Mouse (Mus musculus): ENCODE results near the gene Gm10061.
"Not testable (repeated sequence)": the region's sequence is repeated elsewhere in the genome, so short reads cannot be mapped to it uniquely, and the experiment has no call there.

Gene Gm10061

GRCm38 (mm10) chr16:89150786-89151185 lies at the start of gene Gm10061:
Gene Gm10061 (plus strand): TSS chr16:89151086.
- DNase-seq, result no peak

- DNase-seq, result no peak
Observed at GRCm38 (mm10) chr16:89140551-89140950, 10.3 kb upstream of the Gm10061 start, which contains the start of gene Gm6358. Gene Gm6358 (plus strand): TSS chr16:89140851.

- DNase-seq, result no peak
Observed at GRCm38 (mm10) chr16:89157652-89158051, 6.8 kb downstream of the Gm10061 start, which contains the start of gene Gm9789. Gene Gm9789 (plus strand): TSS chr16:89157952.

GRCm38 (mm10) chr16:89169190-89169589 lies 18.3 kb downstream of the Gm10061 start, which contains the start of gene Gm7735:
Gene Gm7735 (plus strand): TSS chr16:89169490.
- DNase-seq, result not testable (repeated sequence)

GRCm38 (mm10) chr16:89174435-89174834 lies 23.5 kb downstream of the Gm10061 start, which contains the start of gene 1110057P08Rik:
Gene 1110057P08Rik (plus strand): TSS chr16:89174735.
- no peak for DNase-seq

- DNase-seq, result no peak
Observed at GRCm38 (mm10) chr16:89188621-89189020, 37.7 kb downstream of the Gm10061 start.

All from lung, postnatal 36 days (tissue).